Mouse (Mus musculus): ENCODE data around the gene Gpr146. TPM values are rescaled to one million over a fixed set of nuclear protein-coding genes. Genes with fewer than 3 reads are reported as not detected.
A peak's percentile ranks its signal among the peaks of the same experiment; 100 is the strongest.
"Not testable (repeated sequence)": the region's sequence is repeated elsewhere in the genome, so short reads cannot be mapped to it uniquely, and the experiment has no call there.

Gpr146 gene
- polyA plus RNA-seq (2015; fragmentation: Nextera tagmentation; extraction: Ambion mirVana) = 18.8 and 20.2 TPM in 2 replicates

DNA sequence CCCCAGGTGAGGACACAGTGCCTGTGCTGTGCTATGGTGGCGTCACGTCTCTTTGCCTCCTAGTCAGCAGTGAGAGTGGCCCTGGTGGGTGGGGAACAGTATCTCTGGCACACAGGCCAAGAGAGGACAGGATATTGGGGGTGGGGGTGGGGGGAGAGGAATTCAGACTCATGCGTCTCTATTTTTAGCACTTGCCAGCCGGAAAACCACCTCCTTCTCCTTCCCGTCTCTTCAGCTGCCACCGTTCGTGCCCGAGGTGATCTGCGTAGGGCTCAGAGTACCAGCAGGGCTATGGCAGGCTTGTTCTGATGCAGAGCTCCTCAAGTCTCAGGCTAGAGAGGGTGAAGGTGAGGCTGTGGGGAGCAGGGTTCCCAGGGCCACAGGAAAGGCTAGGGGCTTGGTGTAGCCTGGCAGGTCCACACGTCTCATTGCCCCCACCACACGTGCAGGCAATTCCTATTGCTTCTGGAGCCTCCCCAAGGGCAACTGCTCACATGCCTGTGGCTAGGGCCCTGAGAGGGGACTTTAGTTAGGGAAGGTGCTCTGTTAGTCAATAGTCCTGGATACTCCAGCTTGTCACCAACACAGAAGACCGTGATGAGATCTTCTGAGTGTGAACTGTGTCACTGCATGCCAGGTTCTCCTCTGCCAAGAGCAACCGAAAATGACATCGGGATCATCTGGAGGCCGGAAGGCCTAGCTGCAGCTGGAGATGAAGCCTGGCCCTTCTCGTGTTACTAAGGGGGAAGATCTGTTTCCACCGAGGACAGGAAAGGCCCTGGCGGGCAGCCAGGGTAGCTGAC is at the start of gene Gpr146:
Gene Gpr146, plus strand, starts transcription at position 230 of the 803 bp plus-strand sequence.
- Histone ChIP-seq H3K36me3 (no peaks in the 10 kb centered on the region), H3K27me3 (no peaks in the 10 kb centered on the region), H3K9me3 (replicated peaks) (no peaks in the 10 kb centered on the region), H3K27ac (peak within 1 kb of the TSS; percentile 100), H3K4me2 (peak within 1 kb of the TSS; percentile 89), H3K9ac (peak within 1 kb of the TSS; percentile 97), H3K4me1 (replicated peaks) (peaks cover 93% of the 10 kb centered on the region), H3K4me3 (replicated peaks) (peak within 1 kb of the TSS; percentile 98; the same call in 1 of the 2 replicates)
- 22% methylated on average over 18 of the region's 18 CpGs for WGBS (ENCODE audit: insufficient replicate concordance)
- DNase-seq (no peak), ATAC-seq (ENCODE audit: low read depth) (no peak)

DNA sequence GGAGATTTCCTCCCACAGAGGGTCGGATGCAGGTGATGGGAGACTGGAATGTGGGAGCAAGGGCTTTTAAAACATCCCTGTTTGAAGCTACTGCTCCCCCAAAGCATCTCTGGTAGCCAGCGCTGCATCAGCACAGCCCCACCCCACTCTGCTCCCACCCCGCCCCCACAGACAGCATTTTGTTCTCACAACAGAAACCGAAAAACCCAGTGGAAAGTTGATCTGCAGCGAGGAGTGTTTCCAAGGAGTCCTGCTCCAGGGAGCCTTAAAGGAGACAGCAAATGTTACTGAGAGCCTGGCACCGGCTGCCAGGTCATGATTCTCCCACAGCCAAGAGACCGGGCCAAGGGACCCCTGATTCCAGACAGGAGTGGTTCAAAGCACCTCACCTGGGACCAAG is 46.7 kb upstream of the Gpr146 start:
- H3K27ac ChIP-seq = no peak overlapping the region
- no peak for ATAC-seq (ENCODE audit: low read depth)
- peaks cover 6% of the 10 kb centered on the region; the same call in 1 of the 2 replicates for H3K27me3 ChIP-seq
- H3K36me3 ChIP-seq = peaks cover 3% of the 10 kb centered on the region; the same call in 1 of the 2 replicates
- H3K9ac ChIP-seq = no peak overlapping the region
- no peak for DNase-seq
- no peak overlapping the region for H3K4me2 ChIP-seq
- WGBS (ENCODE audit: insufficient replicate concordance) = 67% methylated on average over 7 of the region's 7 CpGs
- no peak overlapping the region for H3K4me3 ChIP-seq (replicated peaks)
- H3K9me3 ChIP-seq (replicated peaks) = no peaks in the 10 kb centered on the region
- peaks cover 31% of the 10 kb centered on the region for H3K4me1 ChIP-seq (replicated peaks)

- Histone ChIP-seq H3K4me1 (replicated peaks) (peaks cover 24% of the 10 kb centered on the region), H3K4me3 (replicated peaks) (no peak overlapping the region), H3K36me3 (peaks cover 11% of the 10 kb centered on the region), H3K9me3 (replicated peaks) (no peaks in the 10 kb centered on the region), H3K9ac (0 out of 2 replicates have a peak overlapping the region, but pooled peaks have one; percentile 13), H3K27me3 (no peaks in the 10 kb centered on the region), H3K27ac (no peak overlapping the region), H3K4me2 (no peak overlapping the region)
- 18% methylated on average over 8 of the region's 8 CpGs for WGBS (ENCODE audit: insufficient replicate concordance)
- ATAC-seq (ENCODE audit: low read depth) (no peak), DNase-seq (peak; percentile 61)
These were observed 45.8 kb upstream of the Gpr146 start for GRCm38 (mm10) chr5:139331742-139332141.

GRCm38 (mm10) chr5:139332590-139333272 is 44.8 kb upstream of the Gpr146 start:
- ATAC-seq (ENCODE audit: low read depth) (peak; percentile 56), DNase-seq (no peak)
- no peaks in the 10 kb centered on the region for H3K27me3 ChIP-seq
- peaks cover 19% of the 10 kb centered on the region for H3K36me3 ChIP-seq
- H3K9me3 ChIP-seq (replicated peaks) = no peaks in the 10 kb centered on the region
- no peak overlapping the region for H3K4me2 ChIP-seq
- H3K4me1 ChIP-seq (replicated peaks) = peaks cover 15% of the 10 kb centered on the region
- 70% methylated on average over 8 of the region's 8 CpGs for WGBS (ENCODE audit: insufficient replicate concordance)
- 0 out of 2 replicates have a peak overlapping the region, but pooled peaks have one; percentile 13 for H3K9ac ChIP-seq
- no peak overlapping the region for H3K4me3 ChIP-seq (replicated peaks)
- H3K27ac ChIP-seq = peak overlapping the region; percentile 59

- H3K36me3 ChIP-seq = peaks cover 26% of the 10 kb centered on the region
- no peak overlapping the region for H3K9ac ChIP-seq
- H3K27me3 ChIP-seq = no peaks in the 10 kb centered on the region
- ATAC-seq (ENCODE audit: low read depth) = no peak
- peaks cover 15% of the 10 kb centered on the region for H3K4me1 ChIP-seq (replicated peaks)
- H3K9me3 ChIP-seq (replicated peaks) = no peaks in the 10 kb centered on the region
- DNase-seq = no peak
- no peak overlapping the region for H3K27ac ChIP-seq
- H3K4me3 ChIP-seq (replicated peaks) = no peak overlapping the region
- WGBS (ENCODE audit: insufficient replicate concordance) = 74% methylated on average over 16 of the region's 16 CpGs
- H3K4me2 ChIP-seq = no peak overlapping the region
These were observed 44.0 kb upstream of the Gpr146 start for GRCm38 (mm10) chr5:139333301-139334013.

DNA sequence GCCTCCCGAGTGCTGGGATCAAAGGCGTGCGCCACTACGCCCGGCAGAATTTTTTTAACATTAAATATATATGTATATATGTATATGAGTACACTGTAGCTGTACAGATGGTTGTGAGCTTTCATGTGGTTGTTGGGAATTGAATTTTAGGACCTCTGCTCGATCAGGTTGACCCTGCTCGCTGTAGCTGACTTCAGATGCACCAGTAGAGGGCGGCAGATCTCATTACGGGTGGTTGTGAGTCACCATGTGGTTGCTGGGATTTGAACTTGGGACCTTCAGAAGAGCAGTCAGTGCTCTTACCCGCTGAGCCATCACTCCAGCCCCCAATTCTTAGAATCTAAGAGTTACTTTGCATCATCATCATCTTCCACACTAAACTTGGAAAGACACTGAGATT is 43.1 kb upstream of the Gpr146 start:
- not testable (repeated sequence) for H3K27me3 ChIP-seq; H3K4me2 ChIP-seq; H3K27ac ChIP-seq; H3K4me3 ChIP-seq (replicated peaks); H3K9ac ChIP-seq; DNase-seq; ATAC-seq (ENCODE audit: low read depth); H3K9me3 ChIP-seq (replicated peaks)
- Histone ChIP-seq H3K36me3 (peaks cover 35% of the 10 kb centered on the region), H3K4me1 (replicated peaks) (peaks cover 19% of the 10 kb centered on the region)
- WGBS (ENCODE audit: insufficient replicate concordance) = 74% methylated on average over 10 of the region's 10 CpGs

DNA sequence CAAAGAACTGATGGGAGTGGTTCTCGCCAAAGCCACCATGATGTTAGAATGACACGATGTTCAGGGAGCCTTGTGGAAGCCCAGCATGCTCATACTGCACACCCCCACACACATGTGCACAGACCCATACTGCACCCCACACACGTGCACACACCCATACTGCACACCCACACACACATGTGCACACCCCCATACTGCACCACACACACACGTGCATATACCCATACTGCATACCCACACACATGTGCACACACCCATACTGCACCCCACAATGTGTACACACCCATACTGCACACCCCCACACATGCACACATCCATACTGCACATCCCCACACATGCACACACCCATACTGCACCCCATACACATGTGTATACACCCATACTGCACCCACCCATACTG is 41.9 kb upstream of the Gpr146 start:
- H3K36me3 ChIP-seq = peaks cover 48% of the 10 kb centered on the region
- no peaks in the 10 kb centered on the region for H3K27me3 ChIP-seq
- DNase-seq = no peak
- 78% methylated on average over 4 of the region's 4 CpGs for WGBS (ENCODE audit: insufficient replicate concordance)
- H3K9me3 ChIP-seq (replicated peaks) = no peaks in the 10 kb centered on the region
- ATAC-seq (ENCODE audit: low read depth) = peak; percentile 17; the same call in 1 of the 2 replicates
- H3K4me3 ChIP-seq (replicated peaks) = no peak overlapping the region
- H3K4me2 ChIP-seq = no peak overlapping the region
- no peak overlapping the region for H3K9ac ChIP-seq
- H3K27ac ChIP-seq = no peak overlapping the region
- peaks cover 22% of the 10 kb centered on the region for H3K4me1 ChIP-seq (replicated peaks)

DNA sequence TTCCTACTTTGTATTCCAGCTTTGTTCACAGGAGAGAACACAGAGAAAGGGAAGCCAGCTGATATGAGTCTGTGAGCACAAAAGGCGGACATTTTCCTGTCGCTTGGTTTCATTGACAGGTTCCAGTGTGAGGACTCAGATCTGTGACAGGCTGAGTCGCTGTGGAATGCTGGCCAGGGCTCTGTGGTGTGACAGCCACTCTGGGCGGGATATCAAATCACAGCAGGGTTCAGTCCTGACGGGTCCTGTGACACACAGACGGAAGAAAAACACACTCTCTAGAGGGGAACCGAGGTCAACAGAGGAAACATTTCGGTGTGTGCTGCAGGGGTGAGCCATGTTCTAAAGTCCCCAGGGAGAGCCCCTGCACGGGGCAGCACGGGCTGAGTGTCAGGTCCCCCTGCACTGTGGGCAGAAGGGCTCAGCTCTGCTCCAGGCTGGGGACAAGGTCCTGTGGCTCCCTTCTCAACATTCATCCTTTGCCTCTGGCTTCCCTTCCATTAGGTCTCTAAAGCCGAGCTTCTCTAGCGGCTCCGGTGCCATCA is 39.6 kb upstream of the Gpr146 start:
- DNase-seq (no peak), ATAC-seq (ENCODE audit: low read depth) (no peak)
- Histone ChIP-seq H3K9me3 (replicated peaks) (no peaks in the 10 kb centered on the region), H3K4me1 (replicated peaks) (peaks cover 15% of the 10 kb centered on the region), H3K9ac (no peak overlapping the region), H3K27me3 (no peaks in the 10 kb centered on the region), H3K4me3 (replicated peaks) (no peak overlapping the region), H3K27ac (no peak overlapping the region), H3K36me3 (peaks cover 67% of the 10 kb centered on the region), H3K4me2 (no peak overlapping the region)
- 78% methylated on average over 13 of the region's 13 CpGs for WGBS (ENCODE audit: insufficient replicate concordance)

GRCm38 (mm10) chr5:139338403-139338802 is 39.1 kb upstream of the Gpr146 start:
- H3K36me3 ChIP-seq = peaks cover 70% of the 10 kb centered on the region
- H3K4me3 ChIP-seq (replicated peaks) = no peak overlapping the region
- H3K27ac ChIP-seq = no peak overlapping the region
- DNase-seq = no peak
- H3K9me3 ChIP-seq (replicated peaks) = no peaks in the 10 kb centered on the region
- H3K27me3 ChIP-seq = no peaks in the 10 kb centered on the region
- no peak overlapping the region for H3K9ac ChIP-seq
- 78% methylated on average over 3 of the region's 3 CpGs for WGBS (ENCODE audit: insufficient replicate concordance)
- no peak; the same call in 1 of the 2 replicates for ATAC-seq (ENCODE audit: low read depth)
- H3K4me1 ChIP-seq (replicated peaks) = peaks cover 18% of the 10 kb centered on the region
- no peak overlapping the region for H3K4me2 ChIP-seq

DNA sequence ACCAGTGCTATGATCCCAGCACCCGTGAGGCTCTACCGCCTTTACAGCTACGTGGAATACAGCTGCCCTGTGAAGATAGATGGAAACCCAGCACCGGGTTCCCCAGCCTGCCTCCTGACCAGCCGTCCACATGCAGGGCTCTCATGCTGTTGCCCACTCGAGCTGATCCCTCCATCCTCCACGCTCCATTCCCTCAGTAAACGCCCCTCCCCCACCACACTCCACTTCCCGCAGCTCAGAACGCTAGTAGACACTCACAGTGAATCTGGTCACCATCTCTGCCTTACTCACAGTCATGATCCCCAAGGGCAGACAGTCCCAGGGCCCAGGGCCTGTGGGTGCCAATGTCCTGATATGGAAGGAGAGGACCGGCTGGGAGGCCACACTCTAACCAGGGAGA is 38.6 kb upstream of the Gpr146 start:
- no peak overlapping the region for H3K9ac ChIP-seq
- H3K4me3 ChIP-seq (replicated peaks) = no peak overlapping the region
- no peak overlapping the region for H3K27ac ChIP-seq
- H3K4me2 ChIP-seq = no peak overlapping the region
- 75% methylated on average over 11 of the region's 11 CpGs for WGBS (ENCODE audit: insufficient replicate concordance)
- H3K27me3 ChIP-seq = no peaks in the 10 kb centered on the region
- ATAC-seq (ENCODE audit: low read depth) = no peak
- no peak for DNase-seq
- H3K4me1 ChIP-seq (replicated peaks) = peaks cover 23% of the 10 kb centered on the region
- peaks cover 70% of the 10 kb centered on the region for H3K36me3 ChIP-seq
- no peaks in the 10 kb centered on the region for H3K9me3 ChIP-seq (replicated peaks)
